Mouse (Mus musculus): Measurements from ENCODE around the gene Cops7b.
"Not testable (repeated sequence)": the region's sequence is repeated elsewhere in the genome, so short reads cannot be mapped to it uniquely, and the experiment has no call there.

Cops7b gene

GRCm38 (mm10) chr1:86582451-86583096 is at the start of gene Cops7b, which contains the start of gene Pde6d:
Gene Cops7b, plus strand, starts transcription at chr1:86582904.
Gene Pde6d, minus strand, starts transcription at chr1:86582629.
- peak; percentile 99 for DNase-seq

GRCm38 (mm10) chr1:86533411-86534130 is 49.1 kb upstream of the Cops7b start:
- DNase-seq = peak; percentile 58

- DNase-seq = peak; percentile 49
Measured at GRCm38 (mm10) chr1:86538383-86538782, 44.3 kb upstream of the Cops7b start.

GRCm38 (mm10) chr1:86539583-86539982 is 43.1 kb upstream of the Cops7b start:
- not testable (repeated sequence) for DNase-seq

GRCm38 (mm10) chr1:86542584-86542983 is 40.1 kb upstream of the Cops7b start:
- DNase-seq = no peak

GRCm38 (mm10) chr1:86546797-86547196 is 35.9 kb upstream of the Cops7b start:
- DNase-seq = no peak

GRCm38 (mm10) chr1:86551299-86551698 is 31.4 kb upstream of the Cops7b start:
- DNase-seq = no peak

- DNase-seq = no peak
Measured at GRCm38 (mm10) chr1:86551877-86552276, 30.8 kb upstream of the Cops7b start.

GRCm38 (mm10) chr1:86555665-86556064 is 27.0 kb upstream of the Cops7b start:
- DNase-seq = no peak

GRCm38 (mm10) chr1:86557872-86558271 is 24.8 kb upstream of the Cops7b start:
- DNase-seq = no peak

GRCm38 (mm10) chr1:86559232-86559631 is 23.5 kb upstream of the Cops7b start:
- DNase-seq = no peak

- DNase-seq = no peak
Measured at GRCm38 (mm10) chr1:86562663-86563062, 20.0 kb upstream of the Cops7b start.

- DNase-seq = no peak
Measured at GRCm38 (mm10) chr1:86568409-86568808, 14.3 kb upstream of the Cops7b start.

GRCm38 (mm10) chr1:86569292-86569860 is 13.3 kb upstream of the Cops7b start:
- DNase-seq = no peak

- no peak for DNase-seq
Measured at GRCm38 (mm10) chr1:86571381-86571780, 11.3 kb upstream of the Cops7b start.

GRCm38 (mm10) chr1:86571941-86572340 is 10.8 kb upstream of the Cops7b start:
- DNase-seq = no peak

GRCm38 (mm10) chr1:86580426-86580825 is 2.3 kb upstream of the Cops7b start:
- no peak for DNase-seq

- DNase-seq = peak; percentile 30
Measured at GRCm38 (mm10) chr1:86581692-86582450, 833 bp upstream of the Cops7b start.

GRCm38 (mm10) chr1:86583709-86584108 is 1.0 kb downstream of the Cops7b start:
- no peak for DNase-seq

GRCm38 (mm10) chr1:86586992-86587391 is 4.3 kb downstream of the Cops7b start:
- DNase-seq = peak; percentile 90

GRCm38 (mm10) chr1:86594539-86594938 is 11.8 kb downstream of the Cops7b start:
- DNase-seq = no peak

- no peak for DNase-seq
Measured at GRCm38 (mm10) chr1:86595315-86595714, 12.6 kb downstream of the Cops7b start.

- no peak for DNase-seq
Measured at GRCm38 (mm10) chr1:86596512-86596911, 13.8 kb downstream of the Cops7b start.
